Mouse (Mus musculus) testis, adult 2 months (tissue): ENCODE results near the gene Hist1h2ai. TPM values are rescaled to one million over a fixed set of nuclear protein-coding genes. Genes with fewer than 3 reads are reported as not detected.
A peak's percentile ranks its signal among the peaks of the same experiment; 100 is the strongest.
"Not testable (repeated sequence)": the region's sequence is repeated elsewhere in the genome, so short reads cannot be mapped to it uniquely, and the experiment has no call there.

ENCODE experiments used
- H3K27ac ChIP-seq: fragments of 200-500 bp; 2 replicates; pipeline ENCODE4 v1.5.1; 2012; ENCODE audit warnings: low read depth, low read length; ENCODE audit not compliant: control insufficient read depth, insufficient read depth
- H3K27me3 ChIP-seq: fragments of 200-500 bp; 2 replicates; pipeline ENCODE4 v1.6.1; 2012; ENCODE audit warnings: mild to moderate bottlenecking, low read length, moderate library complexity; ENCODE audit not compliant: control insufficient read depth, insufficient read depth
- H3K36me3 ChIP-seq: fragments of 200-500 bp; 2 replicates; pipeline ENCODE4 v1.6.1; 2012; ENCODE audit warnings: mild to moderate bottlenecking, low read length; ENCODE audit not compliant: control insufficient read depth, insufficient read depth
- H3K4me1 ChIP-seq: fragments of 200-500 bp; 2 replicates; pipeline ENCODE4 v1.6.1; 2012; ENCODE audit warnings: low read length; ENCODE audit not compliant: control insufficient read depth, insufficient read depth
- H3K4me3 ChIP-seq: fragments of 200-500 bp; 2 replicates; pipeline ENCODE4 v1.5.1; 2012; ENCODE audit warnings: low read depth, mild to moderate bottlenecking, low read length, moderate library complexity, mixed read lengths; ENCODE audit not compliant: control insufficient read depth
- CTCF ChIP-seq: fragments of 200-500 bp; IDR thresholded peaks from 2 replicates; pipeline ENCODE4 v1.5.1; 2012; ENCODE audit warnings: low read depth, mild to moderate bottlenecking, inconsistent platforms, low read length, moderate library complexity; ENCODE audit not compliant: control insufficient read depth, insufficient read depth, insufficient replicate concordance
- POLR2A ChIP-seq: fragments of 200-500 bp; IDR thresholded peaks from 2 replicates; pipeline ENCODE4 v1.6.1; 2012; ENCODE audit warnings: low read depth, mild to moderate bottlenecking, inconsistent platforms, low read length, moderate library complexity; ENCODE audit not compliant: control insufficient read depth
- polyA plus RNA-seq: library from polyadenylated mRNA; depleted of rRNA; stranded (reverse); fragments of >200 nt; gene quantifications from 2 replicates; pipeline ENCODE4 v1.2.3, GENCODE M21; 2012; rRNA removed

The Hist1h2ai gene
- polyA plus RNA-seq, result 2.0 and 6.1 TPM in 2 replicates

DNA sequence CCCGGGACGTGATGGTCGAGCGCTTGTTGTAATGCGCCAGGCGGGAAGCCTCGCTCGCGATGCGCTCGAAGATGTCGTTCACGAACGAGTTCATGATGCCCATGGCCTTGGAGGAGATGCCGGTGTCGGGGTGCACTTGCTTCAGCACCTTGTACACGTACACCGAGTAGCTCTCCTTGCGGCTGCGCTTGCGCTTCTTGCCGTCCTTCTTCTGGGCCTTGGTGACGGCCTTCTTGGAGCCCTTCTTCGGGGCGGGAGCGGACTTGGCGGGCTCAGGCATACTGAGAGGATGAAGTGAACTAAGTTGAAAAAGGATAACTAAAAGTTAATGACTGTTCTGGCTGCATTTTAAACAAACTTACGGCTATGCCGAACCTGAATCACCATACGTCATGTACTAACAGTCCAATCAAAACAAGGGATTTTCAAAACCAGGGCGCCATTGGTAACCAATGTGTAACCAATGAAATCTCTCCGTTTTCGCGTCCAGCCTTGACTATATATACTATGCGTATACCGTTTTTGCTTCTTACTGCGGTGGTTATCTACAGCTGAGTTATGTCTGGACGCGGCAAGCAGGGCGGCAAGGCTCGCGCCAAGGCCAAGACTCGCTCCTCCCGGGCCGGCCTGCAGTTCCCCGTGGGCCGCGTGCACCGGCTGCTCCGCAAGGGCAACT lies at the start of gene Hist1h2ai, which contains the start of gene Hist1h2bl:
Hist1h2ai (plus strand) TSS at position 559 of the 676 bp plus-strand sequence.
Hist1h2bl (minus strand) TSS at position 280 of the 676 bp plus-strand sequence.
- H3K4me3 ChIP-seq, result peak within 1 kb of the TSS; percentile 61
- H3K27me3 ChIP-seq, H3K36me3 ChIP-seq, H3K4me1 ChIP-seq: not testable (repeated sequence)
- H3K27ac ChIP-seq, result peak within 1 kb of the TSS; percentile 65
- peak; percentile 52; the same call in 1 of the 2 replicates for TF ChIP-seq POLR2A

GRCm38 (mm10) chr13:21677305-21677704 lies 38.9 kb upstream of the Hist1h2ai start, which contains the start of gene Olfr1360:
Gene Olfr1360, minus strand, starts transcription at chr13:21677405.
- no peaks in the 10 kb centered on the region for H3K36me3 ChIP-seq
- no peak within 1 kb of the TSS for H3K4me3 ChIP-seq
- no peak for TF ChIP-seq CTCF
- TF ChIP-seq POLR2A, result no peak
- H3K4me1 ChIP-seq, result no peaks in the 10 kb centered on the region
- no peaks in the 10 kb centered on the region for H3K27me3 ChIP-seq
- H3K27ac ChIP-seq, result no peak within 1 kb of the TSS

DNA sequence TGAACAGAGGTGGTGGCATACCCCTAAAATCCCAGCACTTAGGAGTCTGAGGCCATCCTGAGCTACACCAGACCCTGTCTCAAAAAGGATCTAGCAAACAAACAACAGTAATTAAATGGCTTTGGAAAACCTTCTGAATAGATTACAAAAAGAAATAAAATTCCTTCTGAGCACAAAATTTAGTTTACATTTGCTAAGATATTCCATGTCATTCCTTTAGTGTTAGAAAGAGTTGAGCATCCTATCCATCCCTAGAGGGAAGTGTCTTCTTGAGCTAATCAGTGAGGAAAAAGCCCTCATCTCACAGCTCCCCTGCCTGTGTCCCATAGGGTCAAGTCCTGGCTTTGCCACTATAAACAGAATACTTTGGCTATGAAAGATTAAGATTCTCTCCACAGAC lies 18.4 kb upstream of the Hist1h2ai start, which contains the start of gene Olfr1359:
Olfr1359 (plus strand) TSS at position 301 of the 400 bp plus-strand sequence.
- H3K27ac ChIP-seq, result no peak within 1 kb of the TSS
- no peak within 1 kb of the TSS for H3K4me3 ChIP-seq
- H3K4me1 ChIP-seq, result no peaks in the 10 kb centered on the region
- no peaks in the 10 kb centered on the region for H3K27me3 ChIP-seq
- no peaks in the 10 kb centered on the region for H3K36me3 ChIP-seq
- TF ChIP-seq POLR2A, result no peak
- TF ChIP-seq CTCF, result no peak

- Histone ChIP-seq H3K27ac (no peak overlapping the region), H3K27me3 (no peaks in the 10 kb centered on the region), H3K4me3 (no peak overlapping the region), H3K4me1 (no peaks in the 10 kb centered on the region; the same call in 1 of the 2 replicates), H3K36me3 (no peaks in the 10 kb centered on the region)
- TF ChIP-seq POLR2A (no peak), CTCF (no peak)
These were observed 9.6 kb upstream of the Hist1h2ai start for GRCm38 (mm10) chr13:21706669-21707068.

GRCm38 (mm10) chr13:21710031-21710711 lies 6.1 kb upstream of the Hist1h2ai start:
- H3K4me1 ChIP-seq, result no peaks in the 10 kb centered on the region; the same call in 1 of the 2 replicates
- peak overlapping the region; percentile 76 for H3K4me3 ChIP-seq
- no peaks in the 10 kb centered on the region for H3K36me3 ChIP-seq
- no peaks in the 10 kb centered on the region for H3K27me3 ChIP-seq
- peak; percentile 73; the same call in 1 of the 2 replicates for TF ChIP-seq CTCF
- no peak for TF ChIP-seq POLR2A
- peak overlapping the region; percentile 15; the same call in 1 of the 2 replicates for H3K27ac ChIP-seq

GRCm38 (mm10) chr13:21710821-21711525 lies 5.2 kb upstream of the Hist1h2ai start:
- Histone ChIP-seq H3K27me3 (no peaks in the 10 kb centered on the region), H3K4me1 (no peaks in the 10 kb centered on the region; the same call in 1 of the 2 replicates), H3K4me3 (peak overlapping the region; percentile 59), H3K36me3 (no peaks in the 10 kb centered on the region), H3K27ac (no peak overlapping the region)
- no peak for TF ChIP-seq CTCF
- TF ChIP-seq POLR2A, result no peak

GRCm38 (mm10) chr13:21711698-21712097 lies 4.5 kb upstream of the Hist1h2ai start:
- Histone ChIP-seq H3K27ac (no peak overlapping the region), H3K4me1 (peaks cover 2% of the 10 kb centered on the region), H3K4me3 (no peak overlapping the region), H3K36me3 (no peaks in the 10 kb centered on the region), H3K27me3 (no peaks in the 10 kb centered on the region)
- TF ChIP-seq CTCF (no peak), POLR2A (no peak)
